Comparison of ENCODE assay signal across 12 mouse cellular contexts in genomic region chr7:24394475-24395161, GRCm38 (mm10). TPM values are rescaled to one million over a fixed set of nuclear protein-coding genes. Genes with fewer than 3 reads are reported as not detected.
DNase-seq lines count a peak whose midpoint lies in the region; ATAC-seq lines count a peak whose summit lies in the region.
"Had no signal": no experiment of that assay in that cellular context is flagged by ENCODE, and none has a peak within 500 bp of the region (broad histone marks: within the 10 kb centered on the region; RNA-seq: fewer than 3 reads in every experiment).

No protein-coding gene starts in this region.

- H3K9me3 ChIP-seq in liver, embryonic 12.5 days (replicated peaks), result no peaks in the 10 kb centered on the region
- no peaks in the 10 kb centered on the region for H3K9me3 ChIP-seq in hindbrain, embryonic 14.5 days (ENCODE audit: control insufficient read depth, low read length)
- no peaks in the 10 kb centered on the region for H3K9me3 ChIP-seq in midbrain, embryonic 11.5 days (ENCODE audit: control insufficient read depth, low read length)
- H3K9me3 ChIP-seq: heart, embryonic 12.5 days; neural tube, embryonic 15.5 days had no signal

- peak; percentile 7 for ATAC-seq in erythroid progenitor cell, adult 5-6 weeks (replicated peaks; ENCODE audit: low FRiP score, poor library complexity, severe bottlenecking)
- peak; percentile 54 for ATAC-seq in liver, embryonic 12.5 days
- no peak for ATAC-seq in hindbrain, embryonic 14.5 days (ENCODE audit: low FRiP score)
- no peak for ATAC-seq in midbrain, embryonic 11.5 days (ENCODE audit: low FRiP score)

- WGBS in liver, embryonic 12.5 days (ENCODE audit: insufficient replicate concordance), result 21% methylated on average over 15 of the region's 15 CpGs
- 88% methylated on average over 15 of the region's 15 CpGs for whole genome bisulfite sequencing in hindbrain, embryonic 14.5 days
- 85% methylated on average over 15 of the region's 15 CpGs for WGBS in midbrain, embryonic 11.5 days

- H3K4me2 ChIP-seq in liver, embryonic 12.5 days, result peak overlapping the region; percentile 62
- H3K4me2 ChIP-seq in hindbrain, embryonic 14.5 days (replicated peaks), result no peak overlapping the region
- no peak overlapping the region for H3K4me2 ChIP-seq in midbrain, embryonic 11.5 days
- H3K4me2 ChIP-seq: heart, embryonic 12.5 days; neural tube, embryonic 15.5 days had no signal

- DNase-seq in embryo, embryonic 11 days, result peak; percentile 40
- DNase-seq in embryo, embryonic 10.5 days (ENCODE audit: low spot score), result no peak
- peak; percentile 84 for DNase-seq in thymus, postnatal 0 days (ENCODE audit: low spot score)
- no peak for DNase-seq in cerebellum, adult 9-10 months
- no peak for DNase-seq in hindbrain, embryonic 14.5 days (ENCODE audit: low spot score)
- DNase-seq in midbrain, embryonic 11.5 days (ENCODE audit: low spot score, missing footprints), result no peak
- DNase-seq: lung, postnatal 36 days had no signal

- H3K4me3 ChIP-seq in liver, embryonic 12.5 days, result peak overlapping the region; percentile 11; the same call in 1 of the 2 replicates
- H3K4me3 ChIP-seq in hindbrain, embryonic 14.5 days (replicated peaks; ENCODE audit: low read length), result no peak overlapping the region
- H3K4me3 ChIP-seq in midbrain, embryonic 11.5 days (ENCODE audit: low read depth, low read length), result no peak overlapping the region
- H3K4me3 ChIP-seq: heart, embryonic 12.5 days; neural tube, embryonic 15.5 days had no signal

- H3K27ac ChIP-seq in liver, embryonic 12.5 days, result peak overlapping the region; percentile 99
- no peak overlapping the region for H3K27ac ChIP-seq in hindbrain, embryonic 14.5 days
- H3K27ac ChIP-seq in midbrain, embryonic 11.5 days (ENCODE audit: low read depth, low read length), result no peak overlapping the region
- H3K27ac ChIP-seq: neural tube, embryonic 15.5 days had no signal

- H3K36me3 ChIP-seq in liver, embryonic 12.5 days, result no peaks in the 10 kb centered on the region
- H3K36me3 ChIP-seq in hindbrain, embryonic 14.5 days (replicated peaks; ENCODE audit: control insufficient read depth, insufficient read depth), result no peaks in the 10 kb centered on the region
- no peaks in the 10 kb centered on the region for H3K36me3 ChIP-seq in midbrain, embryonic 11.5 days (ENCODE audit: control insufficient read depth, insufficient read depth, low read length)
- H3K36me3 ChIP-seq: heart, embryonic 12.5 days; neural tube, embryonic 15.5 days had no signal

- peaks cover 88% of the 10 kb centered on the region for H3K4me1 ChIP-seq in liver, embryonic 12.5 days
- H3K4me1 ChIP-seq in hindbrain, embryonic 14.5 days (replicated peaks; ENCODE audit: control insufficient read depth, insufficient read depth, low read length), result no peaks in the 10 kb centered on the region
- H3K4me1 ChIP-seq in midbrain, embryonic 11.5 days (ENCODE audit: control insufficient read depth, insufficient read depth, low read length), result no peaks in the 10 kb centered on the region

- peak overlapping the region; percentile 64 for H3K9ac ChIP-seq in liver, embryonic 12.5 days
- no peak overlapping the region for H3K9ac ChIP-seq in hindbrain, embryonic 14.5 days
- no peak overlapping the region for H3K9ac ChIP-seq in midbrain, embryonic 11.5 days (ENCODE audit: low read length)
- H3K9ac ChIP-seq: heart, embryonic 12.5 days; neural tube, embryonic 15.5 days had no signal

- no peaks in the 10 kb centered on the region for H3K27me3 ChIP-seq in liver, embryonic 12.5 days (replicated peaks)
- H3K27me3 ChIP-seq in hindbrain, embryonic 14.5 days (ENCODE audit: control insufficient read depth, insufficient read depth, low read length), result no peaks in the 10 kb centered on the region
- H3K27me3 ChIP-seq in midbrain, embryonic 11.5 days (ENCODE audit: control insufficient read depth, insufficient read depth, low read length), result no peaks in the 10 kb centered on the region
- H3K27me3 ChIP-seq: heart, embryonic 12.5 days; neural tube, embryonic 15.5 days had no signal

RNA-seq across cellular contexts. Expression of gene Smg9, which starts 4.8 kb away (rescaled TPM):
- 33.9 and 52.0 TPM in 2 replicates for total RNA-seq in erythroid progenitor cell, adult 5-6 weeks (2015; ENCODE audit: low replicate concordance)
- total RNA-seq in erythroid progenitor cell, adult 5-6 weeks (2017; ENCODE audit: low replicate concordance), result 25.2 and 42.7 TPM in 2 replicates
- polyA plus RNA-seq in liver, embryonic 12.5 days (2016; fragmentation: Nextera tagmentation; extraction: Ambion mirVana), result 22.9 and 23.5 TPM in 2 replicates
- polyA plus RNA-seq in thymus, postnatal 0 days (2015; fragmentation: Nextera tagmentation; extraction: Ambion mirVana), result 30.2 and 33.3 TPM in 2 replicates
- 30.1 and 30.3 TPM in 2 replicates for polyA plus RNA-seq in hindbrain, embryonic 14.5 days (2014; fragmentation: Nextera tagmentation; extraction: Ambion mirVana)
- polyA plus RNA-seq in midbrain, embryonic 11.5 days (2014; fragmentation: Nextera tagmentation; extraction: Ambion mirVana), result 18.7 and 20.9 TPM in 2 replicates

RNA-seq across cellular contexts. Expression of gene Kcnn4, which starts 24.6 kb away (rescaled TPM):
- 237 and 287 TPM in 2 replicates for total RNA-seq in erythroid progenitor cell, adult 5-6 weeks (2015; ENCODE audit: low replicate concordance)
- total RNA-seq in erythroid progenitor cell, adult 5-6 weeks (2017; ENCODE audit: low replicate concordance), result 417 and 443 TPM in 2 replicates
- polyA plus RNA-seq in liver, embryonic 12.5 days (2016; fragmentation: Nextera tagmentation; extraction: Ambion mirVana), result 159 and 161 TPM in 2 replicates
- 105 and 120 TPM in 2 replicates for polyA plus RNA-seq in thymus, postnatal 0 days (2015; fragmentation: Nextera tagmentation; extraction: Ambion mirVana)
- 1.7 and 2.8 TPM in 2 replicates for polyA plus RNA-seq in hindbrain, embryonic 14.5 days (2014; fragmentation: Nextera tagmentation; extraction: Ambion mirVana)
- 2.8 and 3.4 TPM in 2 replicates for polyA plus RNA-seq in midbrain, embryonic 11.5 days (2014; fragmentation: Nextera tagmentation; extraction: Ambion mirVana)

RNA-seq across cellular contexts. Expression of gene Lypd5, which starts 45.6 kb away (rescaled TPM):
- total RNA-seq in erythroid progenitor cell, adult 5-6 weeks (2015; ENCODE audit: low replicate concordance), result not detected in 2 replicates
- not detected in 2 replicates for total RNA-seq in erythroid progenitor cell, adult 5-6 weeks (2017; ENCODE audit: low replicate concordance)
- not detected in 2 replicates for polyA plus RNA-seq in liver, embryonic 12.5 days (2016; fragmentation: Nextera tagmentation; extraction: Ambion mirVana)
- 0.05 TPM in 1 of 2 replicates, not detected in the other for polyA plus RNA-seq in thymus, postnatal 0 days (2015; fragmentation: Nextera tagmentation; extraction: Ambion mirVana)
- not detected in 2 replicates for polyA plus RNA-seq in hindbrain, embryonic 14.5 days (2014; fragmentation: Nextera tagmentation; extraction: Ambion mirVana)
- polyA plus RNA-seq in midbrain, embryonic 11.5 days (2014; fragmentation: Nextera tagmentation; extraction: Ambion mirVana), result not detected in 2 replicates
- total RNA-seq: layer of hippocampus, postnatal 10 days had no signal
- polyA plus RNA-seq: heart, embryonic 12.5 days had no signal

RNA-seq across cellular contexts. Expression of gene Irgc1, which starts 57.5 kb away (rescaled TPM):
- not detected in 2 replicates for total RNA-seq in erythroid progenitor cell, adult 5-6 weeks (2015; ENCODE audit: low replicate concordance)
- total RNA-seq in erythroid progenitor cell, adult 5-6 weeks (2017; ENCODE audit: low replicate concordance), result not detected in 2 replicates
- not detected in 2 replicates for polyA plus RNA-seq in liver, embryonic 12.5 days (2016; fragmentation: Nextera tagmentation; extraction: Ambion mirVana)
- 0.18 and 0.22 TPM in 2 replicates for polyA plus RNA-seq in thymus, postnatal 0 days (2015; fragmentation: Nextera tagmentation; extraction: Ambion mirVana)
- not detected in 2 replicates for polyA plus RNA-seq in hindbrain, embryonic 14.5 days (2014; fragmentation: Nextera tagmentation; extraction: Ambion mirVana)
- polyA plus RNA-seq in midbrain, embryonic 11.5 days (2014; fragmentation: Nextera tagmentation; extraction: Ambion mirVana), result not detected in 2 replicates
- total RNA-seq: layer of hippocampus, postnatal 10 days had no signal
- polyA plus RNA-seq: heart, embryonic 12.5 days; neural tube, embryonic 15.5 days had no signal

Comparison
In these comparisons a context has a peak if more than half of its experiments do, and no peak if none do; other contexts are left out.
1. DNase-seq: peak in embryo, embryonic 11 days (single experiment) and thymus, postnatal 0 days (single experiment); none in embryo, embryonic 10.5 days (single experiment), cerebellum, adult 9-10 months (single experiment), hindbrain, embryonic 14.5 days (single experiment) and midbrain, embryonic 11.5 days (single experiment).
2. ATAC-seq: peak in erythroid progenitor cell, adult 5-6 weeks (single experiment) and liver, embryonic 12.5 days (single experiment); none in hindbrain, embryonic 14.5 days (single experiment) and midbrain, embryonic 11.5 days (single experiment).
3. RNA of gene Kcnn4, which starts 24.6 kb away (polyA plus RNA-seq): 159 to 161 TPM in liver, embryonic 12.5 days and 105 to 120 TPM in thymus, postnatal 0 days; 2.8 to 3.4 TPM in midbrain, embryonic 11.5 days and 1.7 to 2.8 TPM in hindbrain, embryonic 14.5 days; every median in the first group is over 10 times any median in the second.